Mouse (Mus musculus) forebrain, embryonic 16.5 days (tissue): Measurements from ENCODE around the gene Hist1h2bh. TPM values are rescaled to one million over a fixed set of nuclear protein-coding genes. Genes with fewer than 3 reads are reported as not detected.
"Not testable (repeated sequence)": the region's sequence is repeated elsewhere in the genome, so short reads cannot be mapped to it uniquely, and the experiment has no call there.

Source experiments
- ATAC-seq: fragments of 200-750 bp; cut with Nextera tagmentation; 2 replicates; pipeline ENCODE4 v1.8.0; 2017; ENCODE audit warnings: mild to moderate bottlenecking, moderate library complexity
- H3K27ac ChIP-seq: fragments of 300-500 bp; sonication (generic); 2 replicates; pipeline ENCODE4 v1.5.1; 2014; ENCODE audit warnings: low read length, control low read depth
- H3K27me3 ChIP-seq: fragments of 300-500 bp; sonication (generic); replicated peaks from 2 replicates; pipeline ENCODE4 v1.6.1; 2014; ENCODE audit warnings: low read length; ENCODE audit not compliant: control insufficient read depth, insufficient read depth
- H3K36me3 ChIP-seq: fragments of 300-500 bp; sonication (generic); 2 replicates; pipeline ENCODE4 v1.6.1; 2014; ENCODE audit not compliant: control insufficient read depth, insufficient read depth
- H3K4me1 ChIP-seq: fragments of 300-500 bp; sonication (generic); replicated peaks from 2 replicates; pipeline ENCODE4 v1.6.1; 2014; ENCODE audit warnings: low read length; ENCODE audit not compliant: control insufficient read depth, insufficient read depth
- H3K4me2 ChIP-seq: fragments of 300-500 bp; sonication (generic); 2 replicates; pipeline ENCODE4 v1.6.1; 2014; ENCODE audit warnings: mild to moderate bottlenecking, low read length, control low read depth
- H3K4me3 ChIP-seq: fragments of 300-500 bp; sonication (generic); replicated peaks from 2 replicates; pipeline ENCODE4 v1.5.1; 2014; ENCODE audit warnings: mild to moderate bottlenecking, low read length, control low read depth
- H3K9ac ChIP-seq: fragments of 300-500 bp; sonication (generic); replicated peaks from 2 replicates; pipeline ENCODE4 v1.6.1; 2014; ENCODE audit warnings: low read depth, low read length, control low read depth
- H3K9me3 ChIP-seq: fragments of 300-500 bp; sonication (generic); 2 replicates; pipeline ENCODE4 v1.6.1; 2016; ENCODE audit warnings: low read length; ENCODE audit not compliant: control insufficient read depth
- WGBS: fragments of 180-500 bp; shearing (Covaris S2); extraction: QIAGEN DNeasy Blood & Tissue Kit; methylation state at CpG from one replicate; pipeline ENCODE4 v1.1.7; 2014; 5-methylcytosine and 5-hydroxymethylcytosine counted together
- polyA plus RNA-seq: library from polyadenylated mRNA; unstranded; fragments of >200 nt; fragmentation: Nextera tagmentation; extraction: Ambion mirVana; gene quantifications from 2 replicates; pipeline ENCODE4 v1.2.1, GENCODE M21; 2015

The Hist1h2bh gene
- polyA plus RNA-seq, result 0.23 and 0.47 TPM in 2 replicates

GRCm38 (mm10) chr13:23542999-23543607, at the start of gene Hist1h2bh:
TSS of gene Hist1h2bh (minus strand) at chr13:23543392.
- not testable (repeated sequence) for H3K27me3 ChIP-seq, H3K9me3 ChIP-seq, H3K36me3 ChIP-seq, H3K4me1 ChIP-seq
- under 1% methylated on average over 27 of the region's 42 CpGs for WGBS
- peak; percentile 93 for ATAC-seq
- H3K4me3 ChIP-seq, result peak within 1 kb of the TSS; percentile 54
- peak within 1 kb of the TSS; percentile 94 for H3K27ac ChIP-seq
- peak within 1 kb of the TSS; percentile 41 for H3K9ac ChIP-seq
- peak within 1 kb of the TSS; percentile 73 for H3K4me2 ChIP-seq

GRCm38 (mm10) chr13:23592614-23593013, 49.4 kb upstream of the Hist1h2bh start:
- no peak for ATAC-seq
- no peaks in the 10 kb centered on the region for H3K36me3 ChIP-seq
- no peaks in the 10 kb centered on the region for H3K4me1 ChIP-seq
- 92% methylated on average over 7 of the region's 7 CpGs for WGBS
- no peak overlapping the region for H3K9ac ChIP-seq
- no peak overlapping the region for H3K4me3 ChIP-seq
- H3K9me3 ChIP-seq, result no peaks in the 10 kb centered on the region
- no peak overlapping the region for H3K4me2 ChIP-seq
- H3K27ac ChIP-seq, result no peak overlapping the region
- no peaks in the 10 kb centered on the region for H3K27me3 ChIP-seq

GRCm38 (mm10) chr13:23591886-23592285, 48.7 kb upstream of the Hist1h2bh start:
- H3K27ac ChIP-seq, H3K9ac ChIP-seq, H3K36me3 ChIP-seq, H3K4me1 ChIP-seq, H3K9me3 ChIP-seq, ATAC-seq, H3K27me3 ChIP-seq, H3K4me2 ChIP-seq, H3K4me3 ChIP-seq: not testable (repeated sequence)
- 95% methylated on average over 7 of the region's 7 CpGs for WGBS

- ATAC-seq, result no peak
- Histone ChIP-seq H3K4me1 (peaks cover 7% of the 10 kb centered on the region), H3K4me3 (no peak overlapping the region), H3K27me3 (no peaks in the 10 kb centered on the region), H3K4me2 (no peak overlapping the region), H3K27ac (no peak overlapping the region), H3K9me3 (no peaks in the 10 kb centered on the region), H3K9ac (no peak overlapping the region), H3K36me3 (no peaks in the 10 kb centered on the region)
- WGBS, result 94% methylated on average over 7 of the region's 7 CpGs
Observed at GRCm38 (mm10) chr13:23591206-23591605, 48.0 kb upstream of the Hist1h2bh start.

- Histone ChIP-seq H3K4me2 (peak overlapping the region; percentile 77), H3K9me3 (no peaks in the 10 kb centered on the region), H3K36me3 (no peaks in the 10 kb centered on the region), H3K4me3 (peak overlapping the region; percentile 39), H3K9ac (peak overlapping the region; percentile 52), H3K27me3 (no peaks in the 10 kb centered on the region), H3K27ac (peak overlapping the region; percentile 93), H3K4me1 (peaks cover 32% of the 10 kb centered on the region)
- ATAC-seq, result no peak
- 3% methylated on average over 1 of the region's 1 CpGs for WGBS
Observed at GRCm38 (mm10) chr13:23586940-23587225, 43.7 kb upstream of the Hist1h2bh start.

- peak overlapping the region; percentile 39 for H3K4me3 ChIP-seq
- under 1% methylated on average over 22 of the region's 22 CpGs for WGBS
Observed at GRCm38 (mm10) chr13:23586099-23586939, 43.1 kb upstream of the Hist1h2bh start.

GRCm38 (mm10) chr13:23585442-23586098, 42.4 kb upstream of the Hist1h2bh start:
- H3K9ac ChIP-seq, result peak overlapping the region; percentile 67
- under 1% methylated on average over 30 of the region's 36 CpGs for WGBS
- ATAC-seq, result peak; percentile 87

More at GRCm38 (mm10) chr13:23586099-23586939, 43.1 kb upstream of the Hist1h2bh start:
- Histone ChIP-seq H3K4me2 (peak overlapping the region; percentile 77), H3K27ac (peak overlapping the region; percentile 93), H3K9ac (peak overlapping the region; percentile 52), H3K9me3 (no peaks in the 10 kb centered on the region), H3K4me1 (peaks cover 33% of the 10 kb centered on the region), H3K36me3 (no peaks in the 10 kb centered on the region), H3K27me3 (no peaks in the 10 kb centered on the region)
- no peak for ATAC-seq

GRCm38 (mm10) chr13:23585029-23585441, 41.8 kb upstream of the Hist1h2bh start:
- Histone ChIP-seq H3K9ac (peak overlapping the region; percentile 67), H3K9me3 (no peaks in the 10 kb centered on the region), H3K4me3 (peak overlapping the region; percentile 49), H3K4me2 (peak overlapping the region; percentile 60), H3K27ac (peak overlapping the region; percentile 98), H3K36me3 (no peaks in the 10 kb centered on the region), H3K27me3 (no peaks in the 10 kb centered on the region), H3K4me1 (peaks cover 33% of the 10 kb centered on the region)
- ATAC-seq, result peak; percentile 11
- WGBS, result 0% methylated on average over 21 of the region's 21 CpGs

More at GRCm38 (mm10) chr13:23585442-23586098, 42.4 kb upstream of the Hist1h2bh start:
- H3K9me3 ChIP-seq, H3K27me3 ChIP-seq, H3K36me3 ChIP-seq: not testable (repeated sequence)
- H3K4me1 ChIP-seq, result peaks cover 33% of the 10 kb centered on the region
- peak overlapping the region; percentile 49 for H3K4me3 ChIP-seq
- peak overlapping the region; percentile 98 for H3K27ac ChIP-seq
- H3K4me2 ChIP-seq, result peak overlapping the region; percentile 60

- peak overlapping the region; percentile 49 for H3K4me3 ChIP-seq
- no peaks in the 10 kb centered on the region for H3K9me3 ChIP-seq
- no peaks in the 10 kb centered on the region for H3K36me3 ChIP-seq
- H3K4me2 ChIP-seq, result peak overlapping the region; percentile 60
- peak overlapping the region; percentile 98 for H3K27ac ChIP-seq
- ATAC-seq, result no peak
- peak overlapping the region; percentile 67 for H3K9ac ChIP-seq
- H3K27me3 ChIP-seq, result no peaks in the 10 kb centered on the region
- H3K4me1 ChIP-seq, result peaks cover 33% of the 10 kb centered on the region
Observed at GRCm38 (mm10) chr13:23584331-23584730, 41.1 kb upstream of the Hist1h2bh start.
